Mouse (Mus musculus): ENCODE results near the gene Gm20219. TPM values are rescaled to one million over a fixed set of nuclear protein-coding genes. Genes with fewer than 3 reads are reported as not detected.

The Gm20219 gene
- polyA plus RNA-seq, 1 experiment from 2014 or later, result 1.3 TPM

DNA sequence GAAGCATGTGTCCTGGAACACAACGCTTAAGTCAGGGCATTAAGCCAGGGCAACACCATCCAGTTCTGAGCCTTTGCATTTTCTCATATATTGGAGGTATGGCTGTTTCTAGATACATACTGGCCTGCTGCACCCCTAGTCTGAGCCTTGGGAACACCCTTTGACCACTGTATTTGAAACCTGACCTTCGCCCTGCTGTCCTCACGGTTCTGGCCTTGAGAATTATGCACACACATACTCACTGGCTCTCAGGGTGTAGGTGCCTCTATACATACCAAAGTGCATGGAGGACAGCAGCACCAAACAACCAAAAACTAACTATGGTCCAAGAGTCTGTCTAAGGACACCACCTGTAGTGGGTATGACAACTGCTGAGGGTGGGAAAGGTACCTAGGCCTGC is 18.8 kb upstream of the Gm20219 start:
- H3K27ac ChIP-seq, result no peak overlapping the region
- H3K36me3 ChIP-seq (replicated peaks), result peaks cover 96% of the 10 kb centered on the region

DNA sequence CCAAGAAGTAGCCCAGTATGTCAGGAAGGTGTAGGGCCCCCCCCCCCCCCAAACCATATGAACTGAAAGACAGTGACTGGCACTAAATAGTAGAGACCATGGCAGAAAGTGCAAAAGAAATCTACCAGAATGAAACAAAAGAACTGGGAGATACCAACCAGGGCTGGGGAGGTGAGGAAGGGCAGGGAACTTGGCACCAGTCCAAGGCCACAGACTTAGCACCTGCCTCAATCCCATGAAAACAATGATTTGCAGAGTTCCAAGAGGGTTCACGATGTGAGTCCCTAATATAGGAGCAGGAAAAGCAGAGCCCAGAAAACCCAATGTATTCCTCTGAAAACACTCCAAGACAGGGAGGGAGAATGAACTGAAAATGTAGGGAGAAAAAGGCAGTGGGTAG is 18.0 kb upstream of the Gm20219 start:
- Histone ChIP-seq H3K27ac (no peak overlapping the region), H3K36me3 (replicated peaks) (peaks cover 96% of the 10 kb centered on the region), H3K4me1 (no peaks in the 10 kb centered on the region), H3K4me3 (no peak overlapping the region), H3K27me3 (ENCODE audit: poor library complexity, severe bottlenecking) (no peaks in the 10 kb centered on the region), H3K9me3 (no peaks in the 10 kb centered on the region)
- WGBS, result 86% methylated on average over 1 of the region's 1 CpGs
- no peak for DNase-seq (ENCODE audit: extremely low spot score, low spot score)

More for the DNA sequence above, 18.8 kb upstream of the Gm20219 start:
- H3K27me3 ChIP-seq (ENCODE audit: poor library complexity, severe bottlenecking), result no peaks in the 10 kb centered on the region
- H3K9me3 ChIP-seq, result no peaks in the 10 kb centered on the region
- H3K4me1 ChIP-seq, result no peaks in the 10 kb centered on the region
- WGBS, result 96% methylated on average over 3 of the region's 3 CpGs
- H3K4me3 ChIP-seq, result no peak overlapping the region
- DNase-seq (ENCODE audit: extremely low spot score, low spot score), result no peak

DNA sequence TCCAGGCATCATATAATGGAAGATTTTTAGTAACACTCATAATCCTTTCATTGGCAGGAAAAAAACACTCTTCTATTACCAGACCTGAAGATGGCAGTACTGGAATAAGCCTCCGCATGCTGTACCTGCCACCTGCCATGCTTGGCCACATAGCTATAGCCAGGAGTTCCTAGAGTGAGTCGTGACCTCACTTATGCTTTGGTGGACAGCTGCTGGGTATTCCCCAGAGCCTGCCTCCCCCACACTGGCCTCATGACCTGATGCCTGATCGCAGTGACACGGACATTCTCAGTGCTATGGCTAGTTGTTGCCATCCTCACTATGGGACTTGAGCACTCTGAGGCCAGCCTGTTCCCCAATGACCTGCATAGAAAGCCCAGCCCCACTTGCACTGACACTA is 16.1 kb upstream of the Gm20219 start:
- H3K36me3 ChIP-seq (replicated peaks), result peaks cover 99% of the 10 kb centered on the region
- no peaks in the 10 kb centered on the region for H3K27me3 ChIP-seq (ENCODE audit: poor library complexity, severe bottlenecking)
- no peaks in the 10 kb centered on the region for H3K4me1 ChIP-seq
- 97% methylated on average over 4 of the region's 4 CpGs for WGBS
- no peak overlapping the region for H3K4me3 ChIP-seq
- no peaks in the 10 kb centered on the region for H3K9me3 ChIP-seq
- no peak for DNase-seq (ENCODE audit: extremely low spot score, low spot score)
- no peak overlapping the region for H3K27ac ChIP-seq

DNA sequence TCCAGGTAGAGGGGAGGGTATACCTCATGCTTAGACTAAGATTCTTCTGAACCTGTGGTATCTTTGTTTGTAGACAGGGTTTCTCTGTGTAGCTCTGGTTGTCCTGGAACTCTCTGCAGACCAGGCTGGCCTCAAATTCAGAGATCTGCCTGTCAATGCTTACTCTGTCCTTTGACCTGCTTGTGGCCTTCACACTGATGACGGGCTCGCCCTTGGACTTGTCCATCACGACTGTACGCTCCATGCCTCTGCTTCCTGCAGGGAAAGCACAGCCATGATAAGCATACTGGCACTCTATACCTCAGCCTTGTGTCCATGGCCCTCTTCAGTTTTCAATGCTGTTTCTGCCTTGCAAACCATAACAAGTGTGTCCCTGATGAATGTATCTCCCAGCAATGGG is 13.2 kb upstream of the Gm20219 start:
- H3K27me3 ChIP-seq (ENCODE audit: poor library complexity, severe bottlenecking), result no peaks in the 10 kb centered on the region
- no peak overlapping the region for H3K27ac ChIP-seq
- H3K4me1 ChIP-seq, result no peaks in the 10 kb centered on the region
- WGBS, result 96% methylated on average over 4 of the region's 4 CpGs
- H3K4me3 ChIP-seq, result no peak overlapping the region
- no peak for DNase-seq (ENCODE audit: extremely low spot score, low spot score)
- H3K9me3 ChIP-seq, result no peaks in the 10 kb centered on the region
- peaks cover 100% of the 10 kb centered on the region for H3K36me3 ChIP-seq (replicated peaks)

DNA sequence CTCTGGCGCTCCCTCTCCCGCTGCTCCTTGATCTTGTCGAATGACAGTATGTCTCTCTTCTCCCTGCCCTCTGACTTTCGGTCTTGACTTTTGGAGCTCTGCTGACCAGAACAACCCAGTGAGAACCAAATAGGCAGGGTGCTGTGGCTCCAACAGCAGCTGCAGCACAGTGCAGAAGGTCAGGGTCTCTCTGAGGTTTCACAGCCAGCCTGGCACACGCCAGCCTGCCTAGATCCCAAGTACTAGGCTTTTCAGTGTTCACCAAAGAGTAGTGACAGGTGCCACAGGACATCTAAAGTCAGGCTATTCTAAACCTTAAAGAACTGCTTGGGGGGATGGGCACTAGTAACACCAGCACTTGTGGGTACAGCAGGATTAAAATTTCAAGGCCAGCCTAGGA is 12.7 kb upstream of the Gm20219 start:
- WGBS, result 91% methylated on average over 5 of the region's 5 CpGs
- Histone ChIP-seq H3K27me3 (ENCODE audit: poor library complexity, severe bottlenecking) (no peaks in the 10 kb centered on the region), H3K27ac (no peak overlapping the region), H3K4me1 (no peaks in the 10 kb centered on the region), H3K9me3 (no peaks in the 10 kb centered on the region), H3K36me3 (replicated peaks) (peaks cover 100% of the 10 kb centered on the region), H3K4me3 (no peak overlapping the region)
- no peak for DNase-seq (ENCODE audit: extremely low spot score, low spot score)

DNA sequence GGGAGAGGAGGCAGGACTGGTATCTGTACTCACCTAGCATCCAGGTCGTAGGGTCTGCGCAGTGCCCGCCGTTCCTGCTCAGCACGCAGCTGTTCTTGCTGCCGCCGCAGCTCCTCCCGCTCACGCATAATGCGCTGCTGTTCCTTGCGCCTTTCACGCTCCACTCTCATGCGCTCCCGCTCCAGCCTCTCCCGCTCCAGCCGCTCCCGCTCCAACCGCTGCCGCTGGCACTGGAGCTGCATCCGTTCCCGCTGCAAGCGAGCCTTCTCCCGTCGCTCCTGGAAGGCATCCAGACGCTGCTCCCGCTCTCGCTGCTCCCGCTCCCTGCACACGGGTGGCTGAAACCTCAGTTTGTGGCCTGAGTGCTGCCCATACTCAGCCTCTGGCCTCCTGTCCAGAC is 12.1 kb upstream of the Gm20219 start:
- peaks cover 100% of the 10 kb centered on the region for H3K36me3 ChIP-seq (replicated peaks)
- no peaks in the 10 kb centered on the region for H3K9me3 ChIP-seq
- WGBS, result 94% methylated on average over 29 of the region's 29 CpGs
- H3K4me1 ChIP-seq, result no peaks in the 10 kb centered on the region
- H3K4me3 ChIP-seq, result no peak overlapping the region
- DNase-seq (ENCODE audit: extremely low spot score, low spot score), result no peak
- no peak overlapping the region for H3K27ac ChIP-seq
- H3K27me3 ChIP-seq (ENCODE audit: poor library complexity, severe bottlenecking), result no peaks in the 10 kb centered on the region

DNA sequence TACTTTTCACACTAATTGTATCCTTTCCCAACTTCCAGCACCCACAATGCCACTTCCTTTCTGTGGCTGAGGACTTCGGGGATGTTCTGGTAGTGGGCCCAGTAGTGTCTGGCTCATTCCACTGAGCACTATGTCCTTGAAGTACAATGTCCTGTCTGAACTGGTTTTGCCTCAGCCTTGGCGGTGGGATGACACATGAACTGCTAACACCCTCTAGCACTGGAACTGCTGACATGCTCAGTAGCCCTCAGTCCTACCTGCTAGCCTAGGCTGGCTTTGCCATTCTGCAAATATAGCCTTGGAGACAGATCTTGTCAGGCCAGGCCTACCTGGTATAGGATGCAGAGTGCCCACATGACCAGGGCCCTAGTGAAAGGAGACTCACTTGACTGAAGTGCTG is 7.7 kb upstream of the Gm20219 start:
- no peaks in the 10 kb centered on the region for H3K27me3 ChIP-seq (ENCODE audit: poor library complexity, severe bottlenecking)
- H3K27ac ChIP-seq, result no peak overlapping the region
- H3K36me3 ChIP-seq (replicated peaks), result peaks cover 67% of the 10 kb centered on the region
- no peaks in the 10 kb centered on the region for H3K9me3 ChIP-seq
- H3K4me3 ChIP-seq, result no peak overlapping the region
- no peak for DNase-seq (ENCODE audit: extremely low spot score, low spot score)
- WGBS, result 97% methylated on average over 2 of the region's 2 CpGs
- no peaks in the 10 kb centered on the region for H3K4me1 ChIP-seq

DNA sequence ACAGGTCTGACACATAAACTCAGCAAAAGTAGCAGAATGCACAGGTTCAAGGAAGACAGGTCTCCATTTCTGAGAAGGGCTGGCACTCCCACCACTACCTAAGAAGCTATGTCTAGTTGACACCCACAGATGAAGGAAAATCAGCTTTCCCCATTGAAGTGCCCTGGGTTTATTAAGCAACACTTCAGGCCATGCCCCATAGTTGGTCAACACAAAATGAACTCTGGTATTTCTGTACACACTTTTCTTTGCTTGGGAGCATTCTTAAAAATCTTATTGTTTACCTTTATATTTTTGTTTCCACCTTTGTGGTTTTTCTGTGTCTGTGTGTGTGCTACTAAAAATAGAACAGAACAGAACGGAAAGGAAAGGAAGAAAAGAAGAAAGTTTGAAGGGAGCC is 5.9 kb upstream of the Gm20219 start:
- no peak overlapping the region for H3K4me3 ChIP-seq
- H3K27me3 ChIP-seq (ENCODE audit: poor library complexity, severe bottlenecking), result no peaks in the 10 kb centered on the region
- no peak for DNase-seq (ENCODE audit: extremely low spot score, low spot score)
- H3K4me1 ChIP-seq, result no peaks in the 10 kb centered on the region
- no peak overlapping the region for H3K27ac ChIP-seq
- peaks cover 50% of the 10 kb centered on the region for H3K36me3 ChIP-seq (replicated peaks)
- 79% methylated on average over 1 of the region's 1 CpGs for WGBS
- H3K9me3 ChIP-seq, result no peaks in the 10 kb centered on the region

DNA sequence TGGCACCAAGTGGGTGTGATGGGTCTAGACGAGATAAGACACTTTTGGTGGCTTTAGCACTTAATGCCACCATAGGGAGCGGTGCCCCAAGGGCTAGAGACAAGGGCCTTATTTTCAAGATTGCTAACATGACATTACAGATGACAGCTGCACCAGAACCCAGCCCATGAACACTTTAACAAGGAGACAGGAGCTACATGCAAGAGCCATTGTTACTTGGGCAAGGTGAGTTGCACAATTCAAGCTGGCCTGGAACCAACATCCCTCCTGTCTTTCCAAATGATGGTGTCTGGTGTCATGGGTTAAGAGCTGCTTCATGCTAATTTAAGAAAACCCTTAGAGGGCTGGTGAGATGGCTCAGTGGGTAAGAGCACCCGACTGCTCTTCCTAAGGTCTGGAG is 5.2 kb upstream of the Gm20219 start:
- no peaks in the 10 kb centered on the region for H3K27me3 ChIP-seq (ENCODE audit: poor library complexity, severe bottlenecking)
- peaks cover 42% of the 10 kb centered on the region for H3K36me3 ChIP-seq (replicated peaks)
- no peak for DNase-seq (ENCODE audit: extremely low spot score, low spot score)
- H3K4me3 ChIP-seq, result no peak overlapping the region
- no peak overlapping the region for H3K27ac ChIP-seq
- H3K4me1 ChIP-seq, result peaks cover under 1% of the 10 kb centered on the region; the same call in 1 of the 2 replicates
- no peaks in the 10 kb centered on the region for H3K9me3 ChIP-seq
- 77% methylated on average over 3 of the region's 3 CpGs for WGBS

DNA sequence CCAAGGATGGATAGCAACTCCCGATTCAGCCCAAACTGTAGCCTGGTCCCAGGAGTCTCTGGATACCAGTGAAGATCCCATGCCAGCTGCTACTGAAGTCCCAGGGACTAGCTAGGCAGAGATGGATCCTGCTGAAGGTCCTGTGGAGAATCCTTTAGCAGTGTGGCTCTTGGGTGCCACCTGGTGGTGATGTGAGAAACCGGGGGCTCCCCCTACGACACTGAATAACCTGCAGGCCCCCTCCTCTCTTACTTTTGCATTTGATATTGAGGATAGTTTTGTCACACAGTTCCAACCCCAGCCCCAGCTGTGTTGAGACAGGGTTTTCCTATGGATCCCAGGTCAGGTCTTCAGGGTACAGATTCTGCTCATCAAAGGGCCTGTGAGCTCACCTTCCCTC is 4.3 kb upstream of the Gm20219 start:
- Histone ChIP-seq H3K27me3 (ENCODE audit: poor library complexity, severe bottlenecking) (no peaks in the 10 kb centered on the region), H3K9me3 (no peaks in the 10 kb centered on the region), H3K27ac (no peak overlapping the region), H3K4me3 (no peak overlapping the region), H3K4me1 (peaks cover 6% of the 10 kb centered on the region; the same call in 1 of the 2 replicates), H3K36me3 (replicated peaks) (peaks cover 33% of the 10 kb centered on the region)
- WGBS, result 23% methylated on average over 3 of the region's 3 CpGs
- peak; percentile 70 for DNase-seq (ENCODE audit: extremely low spot score, low spot score)

DNA sequence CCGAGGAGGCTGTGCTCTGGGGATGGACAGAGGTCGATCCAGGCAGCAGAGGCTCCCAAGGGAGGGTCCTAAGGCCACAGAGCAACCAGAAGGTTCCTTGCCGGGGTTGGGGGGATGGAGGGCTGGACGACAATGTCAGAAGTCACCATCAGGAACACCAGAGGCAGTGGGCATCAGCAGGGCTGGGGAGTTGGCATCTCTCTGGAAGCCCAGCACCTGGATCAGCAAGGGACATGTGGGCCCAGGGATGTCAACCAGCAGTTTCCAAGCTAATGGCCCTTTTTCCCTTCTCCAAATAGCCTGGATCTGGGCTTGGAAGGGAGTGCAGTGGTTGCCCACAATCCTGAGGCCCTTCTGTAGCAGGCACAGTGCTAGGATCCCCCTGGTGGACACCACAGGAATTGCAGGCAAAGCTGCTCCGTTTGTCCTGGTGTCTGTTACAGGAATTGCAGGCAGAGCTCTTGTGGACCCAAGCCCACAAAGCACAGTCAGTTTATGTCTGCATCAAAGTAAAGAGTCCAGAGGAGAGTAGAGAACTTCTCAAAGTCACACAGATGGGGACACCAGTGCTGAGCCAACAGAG is 1.3 kb downstream of the Gm20219 start:
- peak; percentile 83 for DNase-seq (ENCODE audit: extremely low spot score, low spot score)
- no peaks in the 10 kb centered on the region for H3K27me3 ChIP-seq (ENCODE audit: poor library complexity, severe bottlenecking)
- H3K36me3 ChIP-seq (replicated peaks), result no peaks in the 10 kb centered on the region
- H3K9me3 ChIP-seq, result no peaks in the 10 kb centered on the region
- H3K4me1 ChIP-seq, result peaks cover 45% of the 10 kb centered on the region
- 62% methylated on average over 5 of the region's 5 CpGs for WGBS
- peak overlapping the region; percentile 78 for H3K27ac ChIP-seq
- H3K4me3 ChIP-seq, result no peak overlapping the region

DNA sequence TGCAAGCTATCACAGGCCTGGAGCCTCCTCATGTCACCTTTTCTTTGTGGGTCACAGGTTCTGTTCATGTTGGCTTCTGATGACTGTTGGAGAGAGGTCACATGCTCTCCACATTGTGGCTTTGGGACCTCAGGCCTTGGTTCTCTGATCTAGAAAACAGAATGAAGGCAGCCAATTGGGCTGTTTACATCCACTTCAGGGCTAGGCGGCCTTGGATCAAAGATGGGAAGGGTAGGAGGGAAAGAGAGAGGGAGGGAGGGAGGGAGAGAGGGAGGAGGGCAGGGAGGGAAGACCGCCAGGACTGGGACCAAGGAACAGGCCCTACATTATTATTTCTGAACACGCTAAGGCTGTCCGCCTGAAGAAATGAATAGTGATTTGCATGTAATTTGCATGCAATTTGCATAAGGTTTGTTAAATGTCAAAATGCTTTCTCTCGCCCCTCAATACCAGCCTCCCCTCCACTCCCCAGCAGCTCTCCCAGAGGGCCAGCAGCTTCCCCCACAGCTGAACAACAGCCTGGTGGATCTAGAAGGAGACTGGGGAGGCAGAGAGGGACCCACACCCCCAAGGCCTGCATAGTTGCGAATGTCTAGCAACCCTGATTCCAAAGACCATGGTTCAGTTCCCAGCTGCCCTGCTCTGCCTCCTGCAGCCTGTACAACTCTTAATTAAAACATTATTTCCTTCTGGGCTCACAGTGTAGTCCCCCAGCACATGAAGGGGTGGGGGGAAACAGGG is 2.2 kb downstream of the Gm20219 start:
- DNase-seq (ENCODE audit: extremely low spot score, low spot score), result no peak
- no peak overlapping the region for H3K4me3 ChIP-seq
- 74% methylated on average over 6 of the region's 6 CpGs for WGBS

DNA sequence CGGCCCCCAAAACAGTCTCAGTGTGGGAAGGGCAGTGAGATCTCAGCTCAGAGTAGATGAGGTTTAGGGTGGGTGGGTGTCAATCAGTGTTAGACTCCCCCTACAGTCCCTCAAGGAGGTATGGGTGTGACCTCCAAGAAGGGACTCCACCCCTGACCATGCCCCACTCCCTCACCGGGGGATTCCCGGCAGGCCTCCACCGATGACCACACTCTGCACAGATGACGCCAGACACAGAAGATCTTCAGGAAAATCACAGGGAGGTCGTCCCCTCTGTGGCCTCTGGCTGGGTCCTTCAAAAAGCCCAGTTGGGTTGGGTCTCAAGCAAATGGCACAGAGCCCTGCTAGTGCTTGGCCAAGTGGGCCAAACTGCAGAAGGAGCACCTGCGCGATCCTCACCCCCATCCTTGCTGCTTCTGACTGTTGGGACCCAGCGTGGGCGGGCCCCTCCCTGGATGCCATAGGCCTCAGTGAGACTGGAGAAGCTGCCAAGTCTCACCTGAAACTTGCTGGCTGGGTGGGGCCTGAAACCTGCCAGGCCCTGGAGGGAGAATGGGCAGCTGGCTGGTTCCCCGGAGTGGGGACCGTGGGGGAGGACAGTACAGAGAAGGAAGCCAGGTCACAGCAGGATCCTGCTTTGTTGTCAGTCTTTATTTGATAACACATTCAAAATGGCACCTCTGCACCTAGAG is 3.3 kb downstream of the Gm20219 start:
- WGBS, result 81% methylated on average over 12 of the region's 12 CpGs
- peaks cover 56% of the 10 kb centered on the region for H3K4me1 ChIP-seq
- no peak overlapping the region for H3K4me3 ChIP-seq
- no peaks in the 10 kb centered on the region for H3K27me3 ChIP-seq (ENCODE audit: poor library complexity, severe bottlenecking)
- no peaks in the 10 kb centered on the region for H3K36me3 ChIP-seq (replicated peaks)
- peak overlapping the region; percentile 78 for H3K27ac ChIP-seq
- no peaks in the 10 kb centered on the region for H3K9me3 ChIP-seq
- DNase-seq (ENCODE audit: extremely low spot score, low spot score), result no peak

More for the DNA sequence above, 2.2 kb downstream of the Gm20219 start:
- Histone ChIP-seq H3K9me3 (no peaks in the 10 kb centered on the region), H3K36me3 (replicated peaks) (no peaks in the 10 kb centered on the region), H3K4me1 (peaks cover 50% of the 10 kb centered on the region), H3K27ac (peak overlapping the region; percentile 78), H3K27me3 (ENCODE audit: poor library complexity, severe bottlenecking) (no peaks in the 10 kb centered on the region)
